Mouse (Mus musculus) stomach, adult 2 months (tissue): ENCODE data around the gene Gm1043. TPM values are rescaled to one million over a fixed set of nuclear protein-coding genes. Genes with fewer than 3 reads are reported as not detected.

Source experiments
- polyA plus RNA-seq: library from polyadenylated mRNA; depleted of rRNA; stranded (reverse); fragments of >200 nt; gene quantifications from 2 replicates; pipeline ENCODE4 v1.2.3, GENCODE M21; 2012; rRNA removed

Gene Gm1043
- polyA plus RNA-seq, result 0.04 and 0.21 TPM in 2 replicates

GRCm38 (mm10) chr5:37085241-37085640, at the start of gene Gm1043:
TSS of gene Gm1043 (plus strand) at chr5:37085370.

GRCm38 (mm10) chr5:37241651-37242151, 156.5 kb downstream of the Gm1043 start, which contains the start of gene Crmp1:
TSS of gene Crmp1 (plus strand) at chr5:37241940.

Other genes with a start within 250 kb of the Gm1043 start
- 0.62 and 0.83 TPM in 2 replicates for gene Ppp2r2c, start 216.9 kb upstream of the Gm1043 start, polyA plus RNA-seq
- gene Wfs1, start 96.2 kb upstream of the Gm1043 start, polyA plus RNA-seq, result 9.3 and 10.0 TPM in 2 replicates
- 0.75 and 1.6 TPM in 2 replicates for gene Crmp1, start 156.6 kb downstream of the Gm1043 start, polyA plus RNA-seq